Mouse (Mus musculus): ENCODE data around the gene Amfr.

DNA sequence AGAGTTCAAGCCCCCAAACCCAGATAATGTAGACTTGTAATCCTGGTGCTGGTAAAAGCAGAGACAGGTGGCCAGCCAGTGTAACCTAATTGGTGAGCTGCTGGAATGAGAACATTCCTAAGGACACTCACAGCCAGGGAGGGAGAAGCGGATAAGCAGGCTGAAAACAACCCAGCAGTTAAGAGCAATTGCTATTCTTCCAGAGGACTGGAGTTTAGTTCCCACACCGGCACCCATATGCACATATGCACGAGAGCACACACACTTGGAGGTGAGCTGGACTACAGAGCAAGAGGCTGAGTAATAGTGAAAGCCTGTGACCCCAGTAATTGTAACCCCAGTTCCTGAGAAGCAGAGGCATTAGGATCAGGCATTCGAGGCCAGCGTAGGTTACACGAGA lies 11.3 kb upstream of the Amfr start:
- TF ChIP-seq POLR2A (IDR thresholded peaks at IDR 0.05; ENCODE audit: low read depth, low read length) (no peak), CTCF (IDR thresholded peaks at IDR 0.05; ENCODE audit: borderline replicate concordance, insufficient read depth, low read length) (no peak)
